Mouse (Mus musculus) left cerebral cortex, adult 11 months (tissue): Measurements from ENCODE around the gene P2rx4.

Experiments used
- DNase-seq: peaks from one replicate; pipeline ENCODE4 v3.0.0; 2022; ENCODE audit warnings: low spot score

P2rx4 gene

GRCm38 (mm10) chr5:122756680-122757079 is 49.3 kb downstream of the P2rx4 start:
- no peak for DNase-seq

GRCm38 (mm10) chr5:122763271-122764031 is 56.1 kb downstream of the P2rx4 start:
- no peak for DNase-seq

- no peak for DNase-seq
Observed at GRCm38 (mm10) chr5:122764032-122764464, 56.7 kb downstream of the P2rx4 start.

DNA sequence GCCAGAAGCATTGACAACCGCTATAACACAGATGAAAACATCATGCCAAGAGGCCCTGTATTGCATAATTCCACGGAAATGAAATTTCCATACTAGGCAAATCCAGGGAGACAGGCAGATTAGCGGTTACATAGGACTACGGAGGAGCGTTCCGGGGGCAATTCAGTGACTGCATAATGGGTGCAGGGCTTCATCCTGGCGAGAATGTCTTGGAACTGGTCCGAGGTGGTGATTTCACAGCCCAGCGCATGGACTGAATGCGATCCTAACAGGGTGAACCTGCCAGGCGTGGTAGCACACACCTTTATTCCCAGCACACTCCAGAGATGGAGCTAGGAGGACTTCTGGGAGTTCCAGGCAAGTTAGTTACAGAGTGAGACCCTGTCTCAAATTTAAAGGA is 59.9 kb downstream of the P2rx4 start:
- no peak for DNase-seq

DNA sequence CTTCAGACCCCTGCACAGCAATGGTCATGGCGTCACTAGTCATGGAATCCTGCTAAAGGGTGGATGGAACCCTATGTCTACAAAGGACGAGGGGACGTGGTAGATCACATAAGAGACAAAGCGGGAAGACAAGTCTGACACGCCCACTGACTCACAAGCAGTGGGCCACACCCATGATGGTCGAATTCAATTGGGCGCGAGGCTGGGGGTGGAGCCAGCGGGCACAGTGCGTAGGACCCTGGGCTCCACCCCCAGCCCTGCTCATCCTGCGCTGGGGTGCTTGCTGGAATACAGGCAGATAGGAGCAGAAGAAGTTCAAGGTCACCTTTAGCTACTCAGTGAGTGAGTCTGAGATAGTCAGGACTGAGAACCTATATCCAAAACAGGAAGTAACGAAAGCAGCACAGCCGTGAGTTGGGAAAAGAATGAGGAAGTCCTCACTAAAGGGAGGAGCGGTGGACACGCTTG is 61.8 kb downstream of the P2rx4 start:
- DNase-seq, result no peak

DNA sequence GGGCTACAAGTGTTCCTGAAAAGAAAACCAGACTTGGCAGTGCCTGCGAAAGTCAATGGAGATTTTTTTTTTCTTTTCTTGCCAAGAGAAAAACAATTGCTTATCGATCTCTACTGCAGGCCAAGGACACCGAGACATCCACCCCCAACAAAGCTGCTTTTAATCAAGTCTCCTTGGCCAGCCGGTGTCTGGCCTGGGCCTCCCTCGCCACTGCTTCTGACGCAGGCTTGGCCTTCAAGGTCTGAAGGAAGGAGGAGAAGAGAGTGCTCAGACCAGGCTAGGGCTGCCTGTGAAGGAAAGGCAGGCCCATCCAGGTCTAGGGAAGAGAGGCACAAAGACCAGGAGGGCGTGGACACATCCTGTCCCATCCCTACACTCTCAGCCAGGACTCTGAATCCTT is 63.0 kb downstream of the P2rx4 start:
- DNase-seq, result no peak

DNA sequence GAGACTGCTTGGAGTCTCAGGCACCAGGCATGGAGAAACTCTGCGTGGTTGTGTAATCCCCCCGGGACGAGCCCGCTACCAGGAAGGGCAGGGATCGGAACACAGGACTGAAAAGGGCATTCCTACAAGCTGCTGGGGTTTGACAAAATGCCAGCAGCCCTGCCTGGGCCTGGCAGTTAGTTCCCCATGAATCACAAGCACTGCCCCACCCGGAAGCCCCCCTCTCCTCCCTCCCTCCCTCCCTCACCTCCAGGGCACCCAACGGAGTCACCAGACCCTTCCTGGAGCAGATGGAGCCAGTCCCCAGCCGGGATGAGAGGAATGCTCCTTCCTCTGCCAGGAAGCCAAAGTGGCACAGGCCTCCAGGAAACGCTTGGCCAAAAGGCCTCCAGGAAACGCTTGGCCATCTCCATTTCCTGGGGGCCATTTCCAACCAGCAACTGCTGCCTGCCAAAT is 63.5 kb downstream of the P2rx4 start:
- no peak for DNase-seq

GRCm38 (mm10) chr5:122771428-122771827 is 64.1 kb downstream of the P2rx4 start:
- no peak for DNase-seq

DNA sequence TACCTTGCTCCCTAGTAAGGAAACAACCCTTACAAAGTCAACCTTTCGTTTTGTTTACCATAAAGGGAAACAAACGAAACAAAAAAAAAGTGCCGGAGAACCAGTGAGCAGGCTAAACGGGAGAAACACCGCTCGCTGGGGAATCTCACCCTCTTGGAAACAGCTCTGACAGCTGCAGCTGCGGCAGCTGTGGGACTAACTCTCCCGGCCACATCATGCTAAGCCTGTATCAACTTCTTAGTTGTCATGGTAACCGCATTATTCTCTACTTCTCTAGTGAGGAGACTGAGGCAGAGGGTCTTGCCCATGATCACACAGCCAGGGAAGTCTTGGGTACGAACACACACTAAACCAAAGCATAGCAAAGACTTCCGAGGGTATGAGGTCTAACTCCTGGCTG is 66.4 kb downstream of the P2rx4 start:
- no peak for DNase-seq

GRCm38 (mm10) chr5:122774743-122775611 is 67.6 kb downstream of the P2rx4 start:
- DNase-seq, result no peak

DNA sequence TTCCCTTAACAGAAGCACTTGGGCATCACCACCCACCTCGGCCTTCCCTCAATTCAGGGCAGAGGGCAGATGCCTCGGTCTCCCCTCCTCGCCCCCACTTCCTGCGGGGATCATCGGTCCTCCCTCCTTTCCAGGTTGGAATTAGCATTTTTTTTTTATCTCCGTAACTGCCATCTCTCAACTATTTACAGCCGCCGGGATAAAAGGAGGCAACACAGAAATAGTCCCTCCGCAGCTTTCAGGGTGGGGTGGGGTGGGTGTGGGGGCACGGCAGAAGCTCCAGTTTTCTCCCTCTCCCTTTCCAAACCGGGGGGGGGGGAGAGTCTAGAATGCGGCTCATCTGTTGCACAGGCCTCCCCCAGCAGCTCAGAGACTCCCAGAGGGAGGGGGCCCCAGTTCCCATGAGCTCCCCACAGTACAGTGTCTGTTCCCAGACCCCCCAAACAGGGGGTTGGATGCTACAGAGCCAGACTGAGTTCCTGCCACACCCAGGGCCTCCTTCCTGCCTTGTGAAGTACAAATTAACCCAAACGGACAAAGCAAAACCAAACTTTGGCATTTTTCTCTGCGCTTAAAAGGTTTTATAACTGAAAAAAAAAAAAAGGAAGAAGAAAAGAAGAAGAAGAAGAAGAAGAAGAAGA is 68.4 kb downstream of the P2rx4 start:
- DNase-seq, result no peak

GRCm38 (mm10) chr5:122777322-122777721 is 70.0 kb downstream of the P2rx4 start:
- DNase-seq, result no peak

DNA sequence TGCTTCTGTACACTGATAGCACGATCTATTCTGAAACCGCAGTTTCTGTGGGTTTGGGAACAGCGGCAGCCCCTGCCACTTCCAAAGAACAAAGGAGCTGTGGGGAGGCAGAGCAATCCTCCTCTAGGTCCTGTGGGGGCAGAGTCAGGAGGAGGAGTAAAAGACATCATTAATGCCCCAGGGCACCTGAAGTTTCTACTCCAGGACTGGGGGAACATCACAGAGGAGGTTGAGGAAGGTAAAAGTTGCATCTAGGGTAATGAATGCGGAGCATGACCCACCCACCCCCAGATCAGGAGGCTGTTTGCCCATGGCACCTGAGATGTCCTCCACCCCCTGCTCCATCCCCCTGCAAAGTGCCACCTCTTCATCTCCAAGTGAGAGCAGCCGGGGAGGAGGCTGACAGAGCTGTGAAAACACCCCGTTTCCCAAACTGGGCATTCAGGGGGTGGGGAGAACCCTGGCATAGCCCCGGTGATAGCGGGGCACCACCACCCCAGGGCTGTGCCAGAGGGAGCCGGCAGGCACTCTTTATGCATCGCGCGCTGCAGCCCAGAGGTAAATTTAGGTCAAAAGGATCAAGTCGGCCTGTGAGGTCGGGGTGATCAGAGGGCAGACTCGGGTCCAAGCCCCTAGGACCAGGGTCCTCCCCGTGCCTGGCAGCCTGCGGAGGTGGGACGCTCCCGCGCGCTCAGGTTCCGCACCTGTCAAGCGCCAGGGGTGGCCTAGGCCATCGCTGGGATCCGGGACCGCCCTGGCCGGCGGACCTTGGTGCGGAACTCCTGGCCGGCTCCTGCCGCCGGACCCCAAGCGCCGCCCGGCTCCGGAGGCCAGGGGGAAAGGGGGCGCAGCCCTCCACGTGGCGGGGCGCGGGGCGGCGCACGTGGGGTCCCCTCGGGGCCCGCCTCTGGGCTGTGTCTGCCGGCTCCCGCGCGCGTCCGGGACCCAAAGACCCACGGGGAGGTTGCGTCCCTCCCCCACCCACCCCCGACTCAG is 71.2 kb downstream of the P2rx4 start:
- no peak for DNase-seq
